Mouse (Mus musculus): ENCODE data around the gene Trim3. TPM values are rescaled to one million over a fixed set of nuclear protein-coding genes. Genes with fewer than 3 reads are reported as not detected.

Gene Trim3
- polyA plus RNA-seq, 1 experiment = 163 TPM

GRCm38 (mm10) chr7:105634272-105634920, 1.0 kb upstream of the Trim3 start:
- Histone ChIP-seq H3K4me3 (replicated peaks; ENCODE audit: extremely low read depth, low read depth, low read length) (no peak overlapping the region), H3K4me1 (ENCODE audit: control insufficient read depth, insufficient read depth, low read length) (peaks cover 10% of the 10 kb centered on the region)
- TF ChIP-seq CTCF (IDR thresholded peaks at IDR 0.05; ENCODE audit: insufficient read depth, low read length) = no peak
- no peak for TF ChIP-seq POLR2A (IDR thresholded peaks at IDR 0.05; ENCODE audit: borderline replicate concordance, extremely low read depth, low read depth, low read length)
- DNase-seq = no peak
- WGBS = 66% methylated on average over 9 of the region's 9 CpGs

DNA sequence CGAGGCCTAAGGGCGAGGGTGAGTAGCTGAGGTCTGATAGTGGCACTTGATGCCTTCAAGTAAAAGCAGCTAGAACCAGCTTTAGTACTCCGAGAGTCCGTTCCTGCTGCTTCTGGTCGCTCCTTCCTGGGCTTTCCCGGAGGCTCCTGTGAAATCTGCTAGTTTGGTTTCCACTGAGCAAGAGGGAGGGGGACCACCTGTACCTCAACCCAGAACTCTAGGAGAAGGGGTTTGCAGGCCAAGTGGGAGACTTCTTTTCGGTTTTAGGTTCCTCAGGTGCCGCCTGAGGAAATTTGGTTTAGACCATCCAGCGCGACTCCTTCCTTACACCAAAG, 397 bp upstream of the Trim3 start:
- 6% methylated on average over 10 of the region's 10 CpGs for WGBS
- no peak for DNase-seq
- Histone ChIP-seq H3K4me3 (replicated peaks; ENCODE audit: extremely low read depth, low read depth, low read length) (peak overlapping the region; percentile 62), H3K4me1 (ENCODE audit: control insufficient read depth, insufficient read depth, low read length) (peaks cover 13% of the 10 kb centered on the region; the same call in 1 of the 2 replicates)
- TF ChIP-seq POLR2A (IDR thresholded peaks at IDR 0.05; ENCODE audit: borderline replicate concordance, extremely low read depth, low read depth, low read length) = 0 out of 2 replicates have a peak, but pooled peaks have one; percentile 40
- no peak for TF ChIP-seq CTCF (IDR thresholded peaks at IDR 0.05; ENCODE audit: insufficient read depth, low read length)

GRCm38 (mm10) chr7:105632551-105632972, 809 bp downstream of the Trim3 start:
- DNase-seq = no peak
- WGBS = 16% methylated on average over 4 of the region's 4 CpGs
- TF ChIP-seq POLR2A (IDR thresholded peaks at IDR 0.05; ENCODE audit: borderline replicate concordance, extremely low read depth, low read depth, low read length) (no peak), CTCF (IDR thresholded peaks at IDR 0.05; ENCODE audit: insufficient read depth, low read length) (no peak)
- Histone ChIP-seq H3K4me1 (ENCODE audit: control insufficient read depth, insufficient read depth, low read length) (peaks cover 18% of the 10 kb centered on the region; the same call in 1 of the 2 replicates), H3K4me3 (replicated peaks; ENCODE audit: extremely low read depth, low read depth, low read length) (peak overlapping the region; percentile 80)

DNA sequence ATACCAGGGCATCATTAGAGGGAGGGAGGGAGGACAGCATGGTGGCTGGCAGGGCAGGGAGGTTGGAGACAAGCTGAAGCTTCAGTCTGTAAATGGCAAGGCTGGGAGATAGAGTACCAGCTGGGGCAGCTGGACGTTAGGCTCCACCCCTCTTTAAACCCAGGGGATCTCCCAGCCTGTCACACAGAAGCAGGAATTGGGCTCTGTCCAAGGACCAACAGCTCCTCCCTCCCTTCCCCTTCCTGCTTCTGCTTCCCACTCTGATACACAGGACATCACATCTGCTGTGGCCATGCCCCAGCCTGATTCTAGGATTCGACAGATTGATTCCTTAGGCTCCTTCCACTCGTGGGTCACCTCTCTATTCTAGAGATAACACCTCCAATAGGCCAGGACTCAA, 4.7 kb downstream of the Trim3 start:
- Histone ChIP-seq H3K4me3 (replicated peaks; ENCODE audit: extremely low read depth, low read depth, low read length) (no peak overlapping the region), H3K4me1 (ENCODE audit: control insufficient read depth, insufficient read depth, low read length) (peaks cover 18% of the 10 kb centered on the region; the same call in 1 of the 2 replicates)
- 7% methylated on average over 3 of the region's 3 CpGs for WGBS
- no peak for DNase-seq
- TF ChIP-seq POLR2A (IDR thresholded peaks at IDR 0.05; ENCODE audit: borderline replicate concordance, extremely low read depth, low read depth, low read length) = 0 out of 2 replicates have a peak, but pooled peaks have one; percentile 17
- TF ChIP-seq CTCF (IDR thresholded peaks at IDR 0.05; ENCODE audit: insufficient read depth, low read length) = no peak

GRCm38 (mm10) chr7:105625397-105625796, 8.0 kb downstream of the Trim3 start:
- no peak overlapping the region for H3K4me3 ChIP-seq (replicated peaks; ENCODE audit: extremely low read depth, low read depth, low read length)
- peaks cover 23% of the 10 kb centered on the region; the same call in 1 of the 2 replicates for H3K4me1 ChIP-seq (ENCODE audit: control insufficient read depth, insufficient read depth, low read length)
- TF ChIP-seq CTCF (IDR thresholded peaks at IDR 0.05; ENCODE audit: insufficient read depth, low read length) (no peak), POLR2A (IDR thresholded peaks at IDR 0.05; ENCODE audit: borderline replicate concordance, extremely low read depth, low read depth, low read length) (no peak)
- DNase-seq = no peak
- WGBS = 53% methylated on average over 6 of the region's 6 CpGs

DNA sequence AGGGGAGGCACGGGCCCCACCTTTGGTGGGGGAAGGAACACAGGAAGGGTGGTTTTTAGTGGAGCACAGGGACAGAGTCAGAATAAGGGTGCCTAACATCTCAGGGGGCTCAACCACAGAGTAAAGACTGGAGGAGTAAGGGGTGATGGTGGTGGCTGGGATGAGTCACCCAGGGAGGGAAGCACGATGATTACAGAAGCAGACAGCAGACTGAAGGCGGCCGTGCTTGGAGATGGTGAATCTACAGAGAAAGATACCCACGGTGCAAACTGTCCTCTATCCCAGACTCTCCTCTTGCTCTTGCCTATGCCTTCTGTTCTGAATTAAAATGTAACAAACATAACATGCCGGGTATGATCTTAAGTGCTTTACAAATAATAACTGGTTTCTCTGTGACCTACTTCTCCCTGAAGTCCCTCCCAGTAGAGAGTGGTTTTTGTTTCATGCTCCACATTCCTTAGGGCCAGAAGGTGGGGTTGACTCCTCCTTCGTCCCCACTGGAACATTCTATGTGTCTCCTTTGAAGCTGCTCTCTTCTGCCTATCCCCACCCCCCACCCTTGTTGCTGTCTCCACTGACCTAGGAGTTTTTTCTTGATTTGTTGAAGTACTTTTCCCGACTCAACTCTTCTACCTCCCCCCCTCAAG, 11.6 kb downstream of the Trim3 start:
- TF ChIP-seq CTCF (IDR thresholded peaks at IDR 0.05; ENCODE audit: insufficient read depth, low read length) (no peak), POLR2A (IDR thresholded peaks at IDR 0.05; ENCODE audit: borderline replicate concordance, extremely low read depth, low read depth, low read length) (no peak)
- Histone ChIP-seq H3K4me3 (replicated peaks; ENCODE audit: extremely low read depth, low read depth, low read length) (no peak overlapping the region), H3K4me1 (ENCODE audit: control insufficient read depth, insufficient read depth, low read length) (peaks cover 9% of the 10 kb centered on the region; the same call in 1 of the 2 replicates)
- 55% methylated on average over 8 of the region's 8 CpGs for WGBS
- no peak for DNase-seq

- DNase-seq = peak; percentile 57
These were observed 12.3 kb downstream of the Trim3 start for GRCm38 (mm10) chr7:105621053-105621452.

DNA sequence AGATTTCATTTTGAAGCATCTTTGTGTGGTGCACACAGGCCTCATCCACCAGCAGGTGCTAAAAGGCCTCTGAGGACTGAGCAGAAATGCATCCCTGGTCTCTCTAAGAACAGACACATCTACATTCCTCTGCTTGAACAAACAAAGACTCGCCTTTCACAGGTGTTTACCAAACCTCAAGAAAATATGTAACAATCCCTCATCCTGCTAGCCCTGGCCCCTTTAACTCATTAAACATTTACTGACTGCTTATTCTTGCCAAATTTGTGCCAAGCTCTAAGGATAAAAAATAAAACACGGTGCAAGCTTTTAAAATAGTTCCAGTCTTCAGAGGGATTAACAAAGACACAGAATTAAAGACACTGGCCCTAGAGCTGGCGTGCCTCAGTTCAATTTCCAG, 13.7 kb downstream of the Trim3 start:
- Histone ChIP-seq H3K4me1 (ENCODE audit: control insufficient read depth, insufficient read depth, low read length) (peaks cover 9% of the 10 kb centered on the region; the same call in 1 of the 2 replicates), H3K4me3 (replicated peaks; ENCODE audit: extremely low read depth, low read depth, low read length) (no peak overlapping the region)
- TF ChIP-seq POLR2A (IDR thresholded peaks at IDR 0.05; ENCODE audit: borderline replicate concordance, extremely low read depth, low read depth, low read length) (no peak), CTCF (IDR thresholded peaks at IDR 0.05; ENCODE audit: insufficient read depth, low read length) (no peak)
- WGBS = 58% methylated on average over 3 of the region's 3 CpGs
- no peak for DNase-seq

More at GRCm38 (mm10) chr7:105621053-105621452, 12.3 kb downstream of the Trim3 start:
- WGBS = 48% methylated on average over 4 of the region's 4 CpGs
- TF ChIP-seq CTCF (IDR thresholded peaks at IDR 0.05; ENCODE audit: insufficient read depth, low read length) (no peak), POLR2A (IDR thresholded peaks at IDR 0.05; ENCODE audit: borderline replicate concordance, extremely low read depth, low read depth, low read length) (no peak)
- H3K4me1 ChIP-seq (ENCODE audit: control insufficient read depth, insufficient read depth, low read length) = peaks cover 9% of the 10 kb centered on the region; the same call in 1 of the 2 replicates
- no peak overlapping the region for H3K4me3 ChIP-seq (replicated peaks; ENCODE audit: extremely low read depth, low read depth, low read length)

DNA sequence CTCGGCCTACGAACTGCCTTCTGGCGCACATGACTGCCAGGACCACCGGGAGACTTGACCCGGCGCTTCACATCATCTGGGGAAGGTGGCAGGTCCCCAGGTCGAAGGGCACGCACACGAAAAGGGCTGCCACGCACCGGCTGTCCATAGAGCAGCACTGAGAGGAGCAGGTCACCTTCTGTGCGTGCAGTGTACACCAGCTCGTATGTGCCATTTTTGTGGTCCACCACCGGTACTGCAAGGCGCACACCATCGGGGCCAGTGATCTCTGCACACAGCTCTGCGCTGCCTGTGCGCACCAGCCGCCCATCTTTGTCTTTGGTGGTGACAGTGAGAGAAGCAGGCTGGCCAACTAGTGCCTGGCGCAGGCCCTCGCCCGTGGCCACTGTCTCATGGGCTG, 15.6 kb downstream of the Trim3 start:
- TF ChIP-seq POLR2A (IDR thresholded peaks at IDR 0.05; ENCODE audit: borderline replicate concordance, extremely low read depth, low read depth, low read length) (no peak), CTCF (IDR thresholded peaks at IDR 0.05; ENCODE audit: insufficient read depth, low read length) (no peak)
- 95% methylated on average over 22 of the region's 22 CpGs for WGBS
- Histone ChIP-seq H3K4me1 (ENCODE audit: control insufficient read depth, insufficient read depth, low read length) (peaks cover 9% of the 10 kb centered on the region; the same call in 1 of the 2 replicates), H3K4me3 (replicated peaks; ENCODE audit: extremely low read depth, low read depth, low read length) (no peak overlapping the region)
- DNase-seq = no peak

Data from lung, adult 2 months (tissue).